Mouse (Mus musculus): ENCODE measurements around the gene Speg.

The Speg gene

DNA sequence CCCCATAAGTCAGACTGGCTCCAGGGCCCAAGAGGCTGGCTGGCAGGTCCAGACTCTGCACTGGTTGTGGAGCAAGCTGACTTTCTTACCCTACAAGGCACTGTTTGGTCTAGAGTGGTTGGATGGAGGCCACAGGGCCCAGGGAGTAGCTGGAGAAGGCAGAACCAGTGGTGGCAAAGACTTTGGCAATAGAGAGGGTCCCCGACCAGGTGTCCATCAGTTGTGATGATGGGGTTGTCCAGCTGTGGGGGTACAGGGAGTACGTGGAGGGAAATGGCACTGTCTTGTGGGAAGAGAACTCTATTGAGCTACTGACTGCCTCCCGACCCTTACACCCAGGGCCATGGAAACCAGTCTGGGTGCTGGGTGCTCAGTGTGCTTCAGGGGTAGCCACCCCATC is 18.7 kb downstream of the Speg start:
- no peak for DNase-seq (ENCODE audit: low read depth, low spot score)

- no peak for DNase-seq (ENCODE audit: low read depth, low spot score)
Measured at GRCm38 (mm10) chr1:75398761-75399402, 23.8 kb downstream of the Speg start.

- no peak for DNase-seq (ENCODE audit: low read depth, low spot score)
Measured at GRCm38 (mm10) chr1:75399755-75400492, 24.8 kb downstream of the Speg start.

GRCm38 (mm10) chr1:75400493-75401115 is 25.5 kb downstream of the Speg start:
- no peak for DNase-seq (ENCODE audit: low read depth, low spot score)

- DNase-seq (ENCODE audit: low read depth, low spot score): peak; percentile 51
Measured at GRCm38 (mm10) chr1:75405547-75405946, 30.4 kb downstream of the Speg start.

- no peak for DNase-seq (ENCODE audit: low read depth, low spot score)
Measured at GRCm38 (mm10) chr1:75406173-75406572, 31.1 kb downstream of the Speg start.

DNA sequence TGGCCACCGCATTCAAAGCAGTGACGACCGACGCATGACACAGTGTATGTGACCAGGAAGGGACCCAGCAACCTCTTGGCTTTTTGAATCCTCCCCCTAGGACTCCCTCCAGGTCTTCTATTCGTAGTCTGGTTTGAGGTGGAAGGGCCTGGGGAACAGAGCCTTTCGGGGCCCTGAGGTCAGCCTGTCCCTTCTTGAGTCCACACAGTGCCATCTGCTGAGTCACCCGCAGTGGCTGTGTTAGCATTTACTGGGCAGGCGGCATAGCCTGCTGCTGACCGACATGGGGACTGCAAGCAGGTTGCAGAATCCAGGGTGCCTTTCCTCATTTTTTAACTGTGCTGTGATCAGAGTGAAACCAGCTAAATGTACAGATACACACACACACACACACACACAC is 32.0 kb downstream of the Speg start:
- no peak for DNase-seq (ENCODE audit: low read depth, low spot score)

DNA sequence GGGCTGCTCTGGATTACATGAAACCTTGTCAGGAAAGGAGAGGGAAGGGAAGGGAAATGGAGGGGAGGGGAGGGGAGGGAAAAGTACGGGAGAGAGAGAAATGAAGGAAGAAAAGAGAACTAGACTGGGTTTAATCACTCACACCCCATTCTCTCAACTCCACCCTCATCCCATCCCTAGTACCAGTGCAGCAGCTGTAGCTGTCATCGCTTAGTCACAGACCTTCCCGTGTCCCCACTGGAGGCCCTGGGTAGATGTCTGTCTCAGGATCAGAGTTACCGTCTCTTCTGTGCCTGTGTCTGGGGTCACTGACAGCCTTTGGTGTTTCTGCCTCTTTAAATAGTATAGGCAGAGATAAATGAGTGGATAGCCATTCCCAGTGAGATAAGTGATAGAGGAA is 33.1 kb downstream of the Speg start:
- DNase-seq (ENCODE audit: low read depth, low spot score): no peak

DNA sequence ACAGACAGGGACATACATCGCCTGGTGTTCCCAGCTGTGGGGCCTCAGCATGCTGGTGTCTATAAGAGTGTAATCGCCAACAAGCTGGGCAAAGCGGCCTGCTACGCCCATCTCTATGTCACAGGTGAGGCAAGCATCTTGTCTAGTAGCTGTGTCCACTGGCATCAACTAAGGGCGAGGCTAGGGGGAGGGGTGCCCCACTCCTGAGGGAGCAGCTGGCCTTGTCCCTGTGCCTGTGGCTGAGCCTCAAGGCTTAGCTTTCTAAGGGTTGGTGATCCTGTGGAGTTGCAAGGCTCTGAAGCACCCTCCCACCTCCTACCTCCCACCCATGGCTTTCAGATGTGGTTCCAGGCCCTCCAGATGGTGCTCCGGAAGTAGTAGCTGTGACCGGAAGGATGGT is 34.9 kb downstream of the Speg start:
- no peak for DNase-seq (ENCODE audit: low read depth, low spot score)

GRCm38 (mm10) chr1:75412196-75412595 is 37.1 kb downstream of the Speg start:
- no peak for DNase-seq (ENCODE audit: low read depth, low spot score)

DNA sequence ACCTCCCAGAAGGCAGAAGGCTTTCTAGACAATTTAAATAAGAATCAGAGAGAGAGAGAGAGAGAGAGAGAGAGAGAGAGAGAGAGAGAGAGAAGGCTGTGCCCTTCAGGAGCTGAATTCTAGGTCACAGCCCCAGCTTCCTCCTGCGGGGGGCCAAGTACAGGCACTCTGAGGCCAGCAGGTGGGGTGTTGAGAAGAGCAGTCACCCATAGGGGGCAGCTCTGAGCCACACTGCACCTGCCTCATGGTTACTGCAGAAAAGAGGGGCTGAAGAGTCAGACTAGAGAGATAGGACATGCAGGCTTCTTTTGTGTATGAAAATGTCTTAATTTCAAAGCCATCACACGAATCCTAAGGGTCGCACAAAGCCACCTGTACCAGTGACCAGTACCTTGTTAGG is 38.7 kb downstream of the Speg start:
- no peak for DNase-seq (ENCODE audit: low read depth, low spot score)

GRCm38 (mm10) chr1:75421794-75422193 is 46.7 kb downstream of the Speg start:
- no peak for DNase-seq (ENCODE audit: low read depth, low spot score)

DNA sequence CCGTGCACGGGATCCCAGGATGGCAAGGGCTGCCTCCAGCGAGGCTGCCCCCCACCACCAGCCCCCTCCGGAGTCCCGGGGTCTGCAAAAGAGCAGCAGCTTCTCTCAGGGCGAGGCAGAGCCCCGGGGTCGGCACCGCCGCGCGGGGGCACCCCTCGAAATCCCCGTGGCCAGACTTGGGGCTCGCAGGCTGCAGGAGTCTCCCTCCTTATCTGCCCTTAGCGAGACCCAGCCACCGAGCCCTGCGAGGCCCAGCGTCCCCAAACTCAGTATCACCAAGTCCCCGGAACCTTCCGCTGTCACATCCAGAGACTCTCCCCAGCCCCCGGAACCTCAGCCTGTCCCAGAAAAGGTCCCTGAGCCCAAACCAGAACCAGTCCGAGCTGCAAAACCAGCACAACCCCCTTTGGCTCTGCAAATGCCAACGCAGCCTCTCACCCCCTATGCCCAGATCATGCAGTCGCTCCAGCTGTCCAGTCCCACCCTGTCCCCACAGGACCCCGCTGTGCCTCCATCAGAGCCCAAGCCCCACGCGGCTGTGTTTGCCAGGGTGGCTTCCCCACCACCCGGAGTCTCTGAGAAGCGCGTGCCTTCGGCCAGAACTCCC is 47.2 kb downstream of the Speg start:
- DNase-seq (ENCODE audit: low read depth, low spot score): no peak

DNA sequence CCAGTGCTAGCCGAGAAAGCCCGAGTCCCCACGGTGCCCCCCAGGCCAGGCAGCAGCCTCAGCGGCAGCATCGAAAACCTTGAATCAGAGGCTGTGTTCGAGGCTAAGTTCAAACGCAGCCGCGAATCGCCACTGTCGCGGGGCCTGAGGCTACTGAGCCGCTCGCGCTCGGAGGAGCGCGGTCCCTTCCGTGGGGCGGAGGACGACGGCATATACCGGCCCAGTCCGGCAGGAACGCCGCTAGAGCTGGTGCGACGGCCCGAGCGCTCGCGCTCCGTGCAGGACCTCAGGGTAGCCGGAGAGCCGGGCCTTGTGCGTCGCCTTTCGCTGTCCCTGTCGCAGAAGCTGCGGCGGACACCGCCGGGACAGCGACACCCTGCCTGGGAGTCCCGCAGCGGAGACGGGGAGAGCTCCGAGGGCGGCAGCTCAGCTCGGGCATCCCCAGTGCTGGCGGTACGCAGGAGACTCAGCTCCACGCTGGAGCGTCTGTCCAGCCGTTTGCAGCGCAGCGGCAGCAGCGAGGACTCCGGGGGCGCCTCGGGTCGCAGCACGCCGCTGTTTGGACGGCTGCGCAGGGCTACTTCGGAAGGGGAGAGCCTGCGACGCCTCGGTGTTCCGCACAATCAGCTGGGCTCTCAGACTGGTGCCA is 47.9 kb downstream of the Speg start:
- DNase-seq (ENCODE audit: low read depth, low spot score): no peak

GRCm38 (mm10) chr1:75423780-75424390 is 48.8 kb downstream of the Speg start:
- DNase-seq (ENCODE audit: low read depth, low spot score): no peak

- DNase-seq (ENCODE audit: low read depth, low spot score): no peak
Measured at GRCm38 (mm10) chr1:75425796-75426471, 50.8 kb downstream of the Speg start.

GRCm38 (mm10) chr1:75435475-75436328 is 60.6 kb downstream of the Speg start, which contains the start of gene Gmppa:
TSS of gene Gmppa (plus strand) at chr1:75435930.
- DNase-seq (ENCODE audit: low read depth, low spot score): peak; percentile 64

GRCm38 (mm10) chr1:75438782-75439181 is 63.7 kb downstream of the Speg start:
- no peak for DNase-seq (ENCODE audit: low read depth, low spot score)

GRCm38 (mm10) chr1:75440661-75441060 is 65.6 kb downstream of the Speg start:
- DNase-seq (ENCODE audit: low read depth, low spot score): no peak

GRCm38 (mm10) chr1:75441471-75441996 is 66.4 kb downstream of the Speg start:
- no peak for DNase-seq (ENCODE audit: low read depth, low spot score)

All from retina, adult 2 months (tissue).